Mouse (Mus musculus) kidney, embryonic 16.5 days (tissue): ENCODE measurements at regions not wholly inside any gene's neighbourhood (a gene's known extent, or its start where the extent isn't known, plus 50 kb on each side); places are given as distances from the start of the nearest gene placed in this dataset.

ENCODE experiments used
- ATAC-seq: fragments of 200-750 bp; cut with Nextera tagmentation; 2 replicates; pipeline ENCODE4 v1.8.0; 2017; ENCODE audit warnings: moderate TSS enrichment; ENCODE audit not compliant: low FRiP score, low TSS enrichment
- H3K27ac ChIP-seq: fragments of 300-500 bp; sonication (generic); 2 replicates; pipeline ENCODE4 v1.5.1; 2014; ENCODE audit warnings: low read length
- H3K27me3 ChIP-seq: fragments of 300-500 bp; sonication (generic); 2 replicates; pipeline ENCODE4 v1.6.1; 2014; ENCODE audit warnings: low read length, control low read depth, mixed read lengths; ENCODE audit not compliant: insufficient read depth
- H3K36me3 ChIP-seq: fragments of 300-500 bp; sonication (generic); 2 replicates; pipeline ENCODE4 v1.6.1; 2014; ENCODE audit warnings: low read length, control low read depth, mixed read lengths; ENCODE audit not compliant: insufficient read depth
- H3K4me1 ChIP-seq: fragments of 300-500 bp; sonication (generic); 2 replicates; pipeline ENCODE4 v1.6.1; 2014; ENCODE audit warnings: low read length, control low read depth, mixed read lengths; ENCODE audit not compliant: insufficient read depth
- H3K4me2 ChIP-seq: fragments of 300-500 bp; sonication (generic); replicated peaks from 2 replicates; pipeline ENCODE4 v1.6.1; 2014; ENCODE audit warnings: low read depth, low read length
- H3K4me3 ChIP-seq: fragments of 300-500 bp; sonication (generic); 2 replicates; pipeline ENCODE4 v1.5.1; 2014; ENCODE audit warnings: mild to moderate bottlenecking, low read length
- H3K9ac ChIP-seq: fragments of 300-500 bp; sonication (generic); replicated peaks from 2 replicates; pipeline ENCODE4 v1.6.1; 2014; ENCODE audit warnings: low read length
- H3K9me3 ChIP-seq: fragments of 300-500 bp; sonication (generic); 2 replicates; pipeline ENCODE4 v1.6.1; 2016; ENCODE audit warnings: low read length, control low read depth
- WGBS: fragments of 180-500 bp; shearing (Covaris S2); extraction: QIAGEN DNeasy Blood & Tissue Kit; methylation state at CpG from one replicate; pipeline ENCODE4 v1.1.7; 2014; 5-methylcytosine and 5-hydroxymethylcytosine counted together

DNA sequence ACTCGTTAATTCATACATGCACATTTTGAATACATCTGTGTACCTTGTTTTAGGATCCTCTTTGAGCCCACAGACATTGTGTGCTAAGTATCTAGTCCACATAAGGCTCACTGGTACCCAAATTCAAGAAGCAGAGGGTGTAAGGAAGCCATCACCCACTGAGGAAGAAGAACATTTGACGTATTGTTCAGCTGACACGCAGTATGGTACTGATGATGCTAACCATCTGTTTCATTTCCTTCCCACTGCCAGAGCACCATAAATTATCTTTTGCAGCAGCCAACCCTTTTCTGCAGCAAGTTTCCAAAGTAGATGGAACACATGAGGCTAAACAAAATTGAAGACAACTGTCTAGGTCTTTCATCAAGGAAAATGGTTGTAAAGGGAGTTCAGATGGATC, 285.6 kb upstream of the Lrrn1 start:
- ATAC-seq: no peak
- no peak overlapping the region for H3K9ac ChIP-seq
- no peak overlapping the region for H3K27ac ChIP-seq
- H3K4me2 ChIP-seq: no peak overlapping the region
- H3K36me3 ChIP-seq: no peaks in the 10 kb centered on the region
- no peaks in the 10 kb centered on the region for H3K4me1 ChIP-seq
- no peak overlapping the region for H3K4me3 ChIP-seq
- no peaks in the 10 kb centered on the region for H3K27me3 ChIP-seq
- WGBS: 63% methylated on average over 3 of the region's 3 CpGs
- H3K9me3 ChIP-seq: no peaks in the 10 kb centered on the region

DNA sequence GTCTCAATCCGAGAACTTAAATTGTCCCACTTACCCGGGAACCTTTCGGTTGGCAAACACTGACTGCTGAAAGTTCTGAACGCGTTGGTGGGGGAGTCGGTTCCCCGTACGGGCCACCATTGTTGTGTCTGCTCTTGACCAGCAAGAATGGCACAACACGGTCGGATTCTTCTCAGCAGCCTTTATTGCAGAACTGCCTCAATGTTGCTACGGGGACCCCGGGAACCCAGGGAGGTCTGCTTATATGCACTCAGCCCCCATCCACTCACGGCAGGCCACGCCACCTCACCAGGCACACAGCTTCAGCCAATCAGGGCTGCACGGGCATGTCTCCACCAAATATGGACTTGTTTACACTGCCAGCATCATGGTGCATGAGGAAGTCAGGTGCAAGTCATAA, 249.2 kb upstream of the Lrrn1 start:
- H3K9me3 ChIP-seq: no peaks in the 10 kb centered on the region
- H3K27ac ChIP-seq: no peak overlapping the region
- no peak overlapping the region for H3K9ac ChIP-seq
- WGBS: 93% methylated on average over 15 of the region's 15 CpGs
- no peaks in the 10 kb centered on the region for H3K27me3 ChIP-seq
- H3K4me1 ChIP-seq: no peaks in the 10 kb centered on the region
- H3K4me3 ChIP-seq: no peak overlapping the region
- no peaks in the 10 kb centered on the region for H3K36me3 ChIP-seq
- H3K4me2 ChIP-seq: no peak overlapping the region
- ATAC-seq: no peak

- Histone ChIP-seq H3K9ac (no peak overlapping the region), H3K27ac (no peak overlapping the region), H3K4me3 (no peak overlapping the region), H3K4me1 (no peaks in the 10 kb centered on the region), H3K27me3 (no peaks in the 10 kb centered on the region), H3K4me2 (no peak overlapping the region), H3K36me3 (no peaks in the 10 kb centered on the region), H3K9me3 (no peaks in the 10 kb centered on the region)
- 83% methylated on average over 3 of the region's 3 CpGs for WGBS
- ATAC-seq: no peak
These were observed 238.7 kb upstream of the Lrrn1 start for GRCm38 (mm10) chr6:107290850-107291249.

- H3K36me3 ChIP-seq: no peaks in the 10 kb centered on the region
- H3K4me3 ChIP-seq: no peak overlapping the region
- no peaks in the 10 kb centered on the region for H3K4me1 ChIP-seq
- H3K4me2 ChIP-seq: no peak overlapping the region
- no peak overlapping the region for H3K27ac ChIP-seq
- H3K9ac ChIP-seq: no peak overlapping the region
- ATAC-seq: no peak
- H3K27me3 ChIP-seq: no peaks in the 10 kb centered on the region
- no peaks in the 10 kb centered on the region for H3K9me3 ChIP-seq
- 93% methylated on average over 1 of the region's 1 CpGs for WGBS
These were observed 225.7 kb upstream of the Lrrn1 start for GRCm38 (mm10) chr6:107303676-107304369.

GRCm38 (mm10) chr6:107319565-107319964, 210.0 kb upstream of the Lrrn1 start:
- ATAC-seq: no peak
- no peak overlapping the region for H3K4me2 ChIP-seq
- H3K9me3 ChIP-seq: no peaks in the 10 kb centered on the region
- H3K9ac ChIP-seq: no peak overlapping the region
- no peaks in the 10 kb centered on the region for H3K27me3 ChIP-seq
- no peaks in the 10 kb centered on the region for H3K36me3 ChIP-seq
- WGBS: 89% methylated on average over 1 of the region's 1 CpGs
- H3K4me3 ChIP-seq: no peak overlapping the region
- no peak overlapping the region for H3K27ac ChIP-seq
- H3K4me1 ChIP-seq: no peaks in the 10 kb centered on the region

DNA sequence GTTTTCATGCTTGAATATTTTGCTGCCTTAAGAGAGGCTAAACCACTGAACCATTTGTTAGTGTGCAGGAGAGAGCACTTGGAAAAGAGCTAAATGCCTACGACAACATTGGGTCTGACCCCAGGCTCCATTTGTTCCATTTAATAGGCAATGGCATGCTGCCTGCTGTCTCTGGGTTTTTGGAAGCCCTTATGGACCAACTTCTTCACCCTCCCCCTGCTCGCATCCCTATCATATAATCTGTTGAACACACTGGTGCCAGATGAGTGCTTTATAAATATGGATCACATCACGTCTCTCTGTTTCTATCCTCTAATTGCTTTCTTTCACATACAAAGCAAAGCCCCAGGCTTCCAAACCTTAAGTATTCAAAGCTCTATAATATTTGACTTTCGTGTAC, 179.1 kb upstream of the Lrrn1 start:
- Histone ChIP-seq H3K4me2 (no peak overlapping the region), H3K4me3 (no peak overlapping the region), H3K9ac (no peak overlapping the region), H3K27ac (no peak overlapping the region), H3K36me3 (no peaks in the 10 kb centered on the region), H3K9me3 (no peaks in the 10 kb centered on the region), H3K4me1 (no peaks in the 10 kb centered on the region), H3K27me3 (no peaks in the 10 kb centered on the region)
- ATAC-seq: no peak
- WGBS: 80% methylated on average over 4 of the region's 4 CpGs

DNA sequence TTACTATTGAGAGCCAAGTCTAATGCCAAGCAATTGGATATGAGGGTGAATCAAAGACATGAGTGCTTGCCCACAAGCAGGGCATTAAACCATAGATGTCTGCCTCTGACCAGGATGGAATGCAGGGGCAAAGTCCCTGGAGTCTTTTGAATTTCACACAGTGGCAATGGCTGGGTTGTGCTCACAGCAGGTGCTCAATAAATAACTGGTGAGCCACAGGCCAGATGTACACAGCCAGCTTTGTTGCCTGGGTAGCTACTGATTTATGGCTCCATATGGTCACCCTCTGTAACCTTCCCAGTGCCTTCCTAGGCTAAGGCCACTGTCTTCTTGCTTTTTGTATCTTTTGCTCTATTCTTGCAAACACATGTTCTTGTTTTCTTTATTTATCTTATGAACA, 154.3 kb upstream of the Lrrn1 start:
- no peak overlapping the region for H3K27ac ChIP-seq
- ATAC-seq: no peak
- H3K9ac ChIP-seq: no peak overlapping the region
- no peak overlapping the region for H3K4me3 ChIP-seq
- no peak overlapping the region for H3K4me2 ChIP-seq
- no peaks in the 10 kb centered on the region for H3K36me3 ChIP-seq
- H3K27me3 ChIP-seq: no peaks in the 10 kb centered on the region
- H3K4me1 ChIP-seq: no peaks in the 10 kb centered on the region
- no peaks in the 10 kb centered on the region for H3K9me3 ChIP-seq

- Histone ChIP-seq H3K9me3 (no peaks in the 10 kb centered on the region), H3K4me1 (no peaks in the 10 kb centered on the region), H3K4me3 (no peak overlapping the region), H3K36me3 (no peaks in the 10 kb centered on the region), H3K27ac (no peak overlapping the region), H3K27me3 (no peaks in the 10 kb centered on the region), H3K4me2 (no peak overlapping the region), H3K9ac (no peak overlapping the region)
- WGBS: 85% methylated on average over 1 of the region's 1 CpGs
- no peak for ATAC-seq
These were observed 151.1 kb upstream of the Lrrn1 start for GRCm38 (mm10) chr6:107378489-107378888.

GRCm38 (mm10) chr6:107380621-107381020, 148.9 kb upstream of the Lrrn1 start:
- Histone ChIP-seq H3K36me3 (no peaks in the 10 kb centered on the region), H3K4me2 (no peak overlapping the region), H3K4me3 (no peak overlapping the region), H3K27me3 (no peaks in the 10 kb centered on the region), H3K4me1 (no peaks in the 10 kb centered on the region), H3K9ac (no peak overlapping the region), H3K27ac (no peak overlapping the region), H3K9me3 (no peaks in the 10 kb centered on the region)
- no peak for ATAC-seq
- 47% methylated on average over 1 of the region's 1 CpGs for WGBS

- Histone ChIP-seq H3K9me3 (no peaks in the 10 kb centered on the region), H3K27ac (no peak overlapping the region), H3K4me2 (no peak overlapping the region), H3K4me3 (no peak overlapping the region), H3K4me1 (no peaks in the 10 kb centered on the region), H3K27me3 (no peaks in the 10 kb centered on the region), H3K9ac (no peak overlapping the region), H3K36me3 (no peaks in the 10 kb centered on the region)
- no peak for ATAC-seq
- WGBS: 59% methylated on average over 7 of the region's 7 CpGs
These were observed 143.4 kb upstream of the Lrrn1 start for GRCm38 (mm10) chr6:107386094-107386678.
